Mouse (Mus musculus): ENCODE results near the gene Sbk1. TPM values are rescaled to one million over a fixed set of nuclear protein-coding genes. Genes with fewer than 3 reads are reported as not detected.

Gene Sbk1
- polyA plus RNA-seq, 1 experiment from 2014 or later = 36.3 TPM

DNA sequence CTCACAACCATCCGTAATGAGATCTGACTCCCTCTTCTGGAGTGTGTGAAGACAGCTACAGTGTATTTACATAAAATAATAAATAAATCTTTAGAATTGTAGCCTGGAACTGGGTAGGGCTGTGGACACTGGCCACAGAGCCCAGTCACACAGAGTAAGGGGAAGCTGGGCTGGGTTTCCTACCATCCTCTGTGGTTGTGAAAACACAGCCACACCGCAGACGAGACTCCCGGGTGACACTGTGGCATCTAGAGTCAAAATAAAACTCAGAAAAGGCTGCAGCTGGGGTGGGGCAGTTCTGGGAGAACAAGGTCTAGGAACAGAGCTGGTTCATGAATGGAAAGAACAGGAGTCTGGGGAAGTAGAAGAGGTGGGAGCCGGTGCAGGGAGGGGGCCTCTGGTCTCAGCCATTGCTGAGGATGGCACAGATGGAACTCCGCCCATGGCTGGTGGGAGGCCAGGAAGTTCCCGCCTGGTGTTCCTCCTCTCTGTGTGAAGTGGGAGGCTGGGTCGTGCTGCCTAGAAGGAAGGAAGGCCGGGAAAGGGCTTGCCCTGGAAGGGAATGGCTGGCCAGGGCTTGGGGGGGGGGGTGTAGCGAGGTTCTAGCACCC lies 15.2 kb downstream of the Sbk1 start:
- ATAC-seq (ENCODE audit: low read depth) (no peak), DNase-seq (ENCODE audit: low spot score) (no peak)
- Histone ChIP-seq H3K4me3 (ENCODE audit: low read depth, low read length) (no peak overlapping the region), H3K36me3 (ENCODE audit: control insufficient read depth, insufficient read depth, low read length) (peaks cover 64% of the 10 kb centered on the region), H3K4me1 (ENCODE audit: control insufficient read depth, insufficient read depth, low read length) (no peaks in the 10 kb centered on the region), H3K9me3 (ENCODE audit: control insufficient read depth, low read length) (no peaks in the 10 kb centered on the region), H3K27me3 (replicated peaks; ENCODE audit: control insufficient read depth, insufficient read depth, low read length) (no peaks in the 10 kb centered on the region), H3K27ac (replicated peaks; ENCODE audit: low read depth, low read length) (no peak overlapping the region), H3K4me2 (ENCODE audit: low read depth, low read length) (no peak overlapping the region), H3K9ac (ENCODE audit: low read depth, low read length) (no peak overlapping the region)
- WGBS = 54% methylated on average over 9 of the region's 10 CpGs

DNA sequence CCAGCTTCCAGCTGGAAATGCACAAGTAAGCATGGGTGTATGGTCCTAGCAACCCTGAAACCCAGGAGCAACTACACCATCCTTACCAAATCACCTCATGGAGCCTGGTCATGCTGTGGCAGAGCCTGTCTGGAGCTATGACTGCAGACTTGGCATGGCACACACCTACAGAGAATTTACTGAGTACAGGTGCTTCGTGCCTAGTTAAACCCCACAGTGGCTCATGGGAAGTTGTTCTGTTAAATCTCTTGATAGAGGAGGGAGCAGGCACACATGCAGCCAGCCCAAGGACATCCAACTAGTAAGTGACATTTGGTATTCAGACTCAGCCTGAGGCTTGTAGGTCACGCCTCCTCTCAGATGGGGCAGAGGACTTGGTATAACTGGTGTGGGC lies 15.7 kb downstream of the Sbk1 start:
- Histone ChIP-seq H3K4me2 (ENCODE audit: low read depth, low read length) (no peak overlapping the region), H3K27ac (replicated peaks; ENCODE audit: low read depth, low read length) (no peak overlapping the region), H3K9me3 (ENCODE audit: control insufficient read depth, low read length) (no peaks in the 10 kb centered on the region), H3K36me3 (ENCODE audit: control insufficient read depth, insufficient read depth, low read length) (peaks cover 68% of the 10 kb centered on the region), H3K4me3 (ENCODE audit: low read depth, low read length) (no peak overlapping the region), H3K27me3 (replicated peaks; ENCODE audit: control insufficient read depth, insufficient read depth, low read length) (no peaks in the 10 kb centered on the region), H3K4me1 (ENCODE audit: control insufficient read depth, insufficient read depth, low read length) (no peaks in the 10 kb centered on the region), H3K9ac (ENCODE audit: low read depth, low read length) (no peak overlapping the region)
- WGBS = 86% methylated on average over 2 of the region's 2 CpGs
- ATAC-seq (ENCODE audit: low read depth) = no peak
- no peak for DNase-seq (ENCODE audit: low spot score)

- Histone ChIP-seq H3K9me3 (ENCODE audit: control insufficient read depth, low read length) (no peaks in the 10 kb centered on the region), H3K9ac (ENCODE audit: low read depth, low read length) (no peak overlapping the region), H3K4me2 (ENCODE audit: low read depth, low read length) (no peak overlapping the region), H3K4me1 (ENCODE audit: control insufficient read depth, insufficient read depth, low read length) (no peaks in the 10 kb centered on the region), H3K27ac (replicated peaks; ENCODE audit: low read depth, low read length) (no peak overlapping the region), H3K36me3 (ENCODE audit: control insufficient read depth, insufficient read depth, low read length) (peaks cover 68% of the 10 kb centered on the region), H3K27me3 (replicated peaks; ENCODE audit: control insufficient read depth, insufficient read depth, low read length) (no peaks in the 10 kb centered on the region), H3K4me3 (ENCODE audit: low read depth, low read length) (no peak overlapping the region)
- 83% methylated on average over 13 of the region's 13 CpGs for WGBS
- DNase-seq (ENCODE audit: low spot score) (no peak), ATAC-seq (ENCODE audit: low read depth) (no peak)
These were observed 16.2 kb downstream of the Sbk1 start for GRCm38 (mm10) chr7:126288571-126289091.

- Histone ChIP-seq H3K27ac (replicated peaks; ENCODE audit: low read depth, low read length) (no peak overlapping the region), H3K4me3 (ENCODE audit: low read depth, low read length) (no peak overlapping the region), H3K9ac (ENCODE audit: low read depth, low read length) (no peak overlapping the region), H3K4me2 (ENCODE audit: low read depth, low read length) (no peak overlapping the region), H3K27me3 (replicated peaks; ENCODE audit: control insufficient read depth, insufficient read depth, low read length) (no peaks in the 10 kb centered on the region), H3K9me3 (ENCODE audit: control insufficient read depth, low read length) (no peaks in the 10 kb centered on the region), H3K4me1 (ENCODE audit: control insufficient read depth, insufficient read depth, low read length) (no peaks in the 10 kb centered on the region), H3K36me3 (ENCODE audit: control insufficient read depth, insufficient read depth, low read length) (peaks cover 69% of the 10 kb centered on the region)
- DNase-seq (ENCODE audit: low spot score) (no peak), ATAC-seq (ENCODE audit: low read depth) (no peak)
- 74% methylated on average over 7 of the region's 7 CpGs for WGBS
These were observed 17.0 kb downstream of the Sbk1 start for GRCm38 (mm10) chr7:126289371-126289770.

DNA sequence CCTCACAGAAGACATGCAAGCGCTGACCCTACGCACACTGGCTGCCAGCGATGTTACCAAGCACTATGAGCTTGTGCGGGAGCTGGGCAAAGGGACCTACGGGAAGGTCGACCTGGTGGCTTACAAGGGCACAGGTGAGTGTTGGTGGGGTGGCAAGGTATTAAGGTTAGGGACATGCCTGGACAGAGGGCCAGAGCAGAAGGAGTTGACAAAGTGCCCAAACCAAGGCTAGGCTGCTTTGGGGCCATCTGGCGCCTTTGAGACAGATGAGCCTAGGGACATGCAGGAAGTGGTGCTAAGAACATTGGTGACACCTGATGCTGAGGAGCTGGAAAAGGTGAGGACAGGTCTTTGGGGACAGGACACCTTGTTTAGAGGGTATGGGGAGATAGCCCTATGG lies 17.5 kb downstream of the Sbk1 start:
- ATAC-seq (ENCODE audit: low read depth) (no peak), DNase-seq (ENCODE audit: low spot score) (no peak)
- Histone ChIP-seq H3K9ac (ENCODE audit: low read depth, low read length) (no peak overlapping the region), H3K4me1 (ENCODE audit: control insufficient read depth, insufficient read depth, low read length) (no peaks in the 10 kb centered on the region), H3K9me3 (ENCODE audit: control insufficient read depth, low read length) (no peaks in the 10 kb centered on the region), H3K27me3 (replicated peaks; ENCODE audit: control insufficient read depth, insufficient read depth, low read length) (no peaks in the 10 kb centered on the region), H3K27ac (replicated peaks; ENCODE audit: low read depth, low read length) (no peak overlapping the region), H3K36me3 (ENCODE audit: control insufficient read depth, insufficient read depth, low read length) (peaks cover 73% of the 10 kb centered on the region), H3K4me2 (ENCODE audit: low read depth, low read length) (no peak overlapping the region), H3K4me3 (ENCODE audit: low read depth, low read length) (no peak overlapping the region)
- WGBS = 95% methylated on average over 7 of the region's 7 CpGs

DNA sequence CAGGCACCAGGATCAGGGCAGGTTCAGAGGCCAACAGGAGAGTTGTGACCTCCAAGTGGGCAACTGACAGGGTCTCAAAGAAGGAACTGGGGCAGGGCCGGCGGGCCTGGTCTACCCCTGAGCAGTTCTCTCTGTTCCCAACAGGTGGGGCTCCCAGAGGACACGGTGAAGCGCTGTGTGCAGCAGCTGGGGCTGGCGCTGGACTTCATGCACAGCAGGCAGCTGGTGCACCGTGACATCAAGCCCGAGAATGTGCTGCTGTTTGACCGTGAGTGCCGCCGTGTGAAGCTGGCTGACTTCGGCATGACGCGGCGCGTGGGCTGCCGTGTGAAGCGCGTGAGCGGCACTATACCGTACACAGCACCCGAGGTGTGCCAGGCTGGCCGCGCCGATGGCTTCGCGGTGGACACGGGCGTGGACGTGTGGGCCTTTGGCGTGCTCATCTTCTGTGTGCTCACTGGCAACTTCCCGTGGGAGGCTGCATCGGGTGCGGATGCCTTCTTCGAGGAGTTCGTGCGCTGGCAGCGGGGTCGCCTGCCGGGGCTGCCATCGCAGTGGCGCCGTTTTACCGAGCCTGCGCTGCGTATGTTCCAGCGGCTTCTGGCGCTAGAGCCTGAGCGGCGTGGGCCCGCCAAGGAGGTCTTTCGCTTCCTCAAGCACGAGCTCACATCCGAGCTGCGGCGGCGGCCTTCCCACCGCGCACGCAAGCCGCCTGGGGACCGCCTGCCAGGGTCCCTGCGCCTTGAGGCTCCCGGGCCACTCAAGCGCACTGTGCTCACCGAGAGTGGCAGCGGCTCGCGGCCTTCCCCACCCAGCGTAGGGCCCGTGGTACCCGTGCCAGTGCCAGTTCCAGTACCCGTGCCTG lies 19.5 kb downstream of the Sbk1 start:
- DNase-seq (ENCODE audit: low spot score) = no peak
- WGBS = 88% methylated on average over 72 of the region's 72 CpGs
- no peaks in the 10 kb centered on the region for H3K27me3 ChIP-seq (replicated peaks; ENCODE audit: control insufficient read depth, insufficient read depth, low read length)
- H3K9ac ChIP-seq (ENCODE audit: low read depth, low read length) = no peak overlapping the region
- H3K27ac ChIP-seq (replicated peaks; ENCODE audit: low read depth, low read length) = no peak overlapping the region
- H3K4me3 ChIP-seq (ENCODE audit: low read depth, low read length) = no peak overlapping the region
- H3K36me3 ChIP-seq (ENCODE audit: control insufficient read depth, insufficient read depth, low read length) = peaks cover 58% of the 10 kb centered on the region
- H3K4me2 ChIP-seq (ENCODE audit: low read depth, low read length) = no peak overlapping the region
- no peaks in the 10 kb centered on the region for H3K9me3 ChIP-seq (ENCODE audit: control insufficient read depth, low read length)
- no peak; the same call in 1 of the 2 replicates for ATAC-seq (ENCODE audit: low read depth)
- H3K4me1 ChIP-seq (ENCODE audit: control insufficient read depth, insufficient read depth, low read length) = no peaks in the 10 kb centered on the region

- WGBS = 70% methylated on average over 4 of the region's 4 CpGs
- Histone ChIP-seq H3K27me3 (replicated peaks; ENCODE audit: control insufficient read depth, insufficient read depth, low read length) (no peaks in the 10 kb centered on the region), H3K9ac (ENCODE audit: low read depth, low read length) (no peak overlapping the region), H3K36me3 (ENCODE audit: control insufficient read depth, insufficient read depth, low read length) (peaks cover 58% of the 10 kb centered on the region), H3K27ac (replicated peaks; ENCODE audit: low read depth, low read length) (no peak overlapping the region), H3K9me3 (ENCODE audit: control insufficient read depth, low read length) (no peaks in the 10 kb centered on the region), H3K4me2 (ENCODE audit: low read depth, low read length) (no peak overlapping the region), H3K4me1 (ENCODE audit: control insufficient read depth, insufficient read depth, low read length) (no peaks in the 10 kb centered on the region), H3K4me3 (ENCODE audit: low read depth, low read length) (no peak overlapping the region)
- peak; percentile 61 for DNase-seq (ENCODE audit: low spot score)
- peak; percentile 44; the same call in 1 of the 2 replicates for ATAC-seq (ENCODE audit: low read depth)
These were observed 20.7 kb downstream of the Sbk1 start for GRCm38 (mm10) chr7:126293091-126293490.

DNA sequence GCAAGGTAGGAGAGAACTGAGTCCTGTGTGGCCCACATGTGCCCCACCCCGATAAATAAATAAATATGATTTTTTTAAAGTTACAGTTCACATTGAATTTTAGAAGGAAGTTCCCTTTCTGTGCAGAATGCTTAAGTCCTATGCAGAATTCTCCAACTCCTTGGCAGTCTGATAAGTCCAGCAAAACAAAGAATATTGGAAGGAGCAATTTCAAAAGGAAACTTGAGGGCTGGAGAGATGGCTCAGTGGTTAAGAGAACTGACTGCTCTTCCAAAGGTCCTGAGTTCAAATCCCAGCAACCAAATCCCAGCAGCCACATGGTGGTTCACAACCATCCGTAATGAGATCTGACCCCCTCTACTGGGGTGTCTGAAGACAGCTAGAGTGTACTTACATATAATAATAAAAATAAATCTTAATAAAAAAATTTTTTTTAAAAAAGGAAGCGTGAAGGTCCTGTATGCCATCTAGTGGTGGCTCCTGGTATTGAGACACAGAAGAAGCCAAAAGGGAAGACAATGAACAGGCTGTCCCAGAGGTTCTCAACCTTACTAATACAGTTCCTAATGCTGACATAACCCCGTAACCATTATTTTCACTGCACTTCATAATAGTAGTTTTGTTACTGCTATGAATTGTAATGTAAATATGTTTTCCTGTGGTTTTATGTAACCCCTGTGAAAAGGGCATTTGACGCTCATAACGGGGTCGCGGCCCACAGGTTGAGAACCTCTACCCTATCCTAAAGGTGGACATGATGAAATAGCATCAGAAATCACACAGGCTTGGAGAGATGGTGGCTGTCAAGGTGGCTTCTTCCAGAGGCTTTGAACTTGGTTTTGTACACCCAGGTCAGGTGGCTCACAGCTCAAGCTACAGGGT lies 25.4 kb downstream of the Sbk1 start:
- 67% methylated on average over 8 of the region's 8 CpGs for WGBS
- Histone ChIP-seq H3K9ac (ENCODE audit: low read depth, low read length) (no peak overlapping the region), H3K4me3 (ENCODE audit: low read depth, low read length) (no peak overlapping the region), H3K4me1 (ENCODE audit: control insufficient read depth, insufficient read depth, low read length) (no peaks in the 10 kb centered on the region), H3K27ac (replicated peaks; ENCODE audit: low read depth, low read length) (no peak overlapping the region), H3K36me3 (ENCODE audit: control insufficient read depth, insufficient read depth, low read length) (peaks cover 19% of the 10 kb centered on the region; the same call in 1 of the 2 replicates), H3K4me2 (ENCODE audit: low read depth, low read length) (no peak overlapping the region), H3K27me3 (replicated peaks; ENCODE audit: control insufficient read depth, insufficient read depth, low read length) (no peaks in the 10 kb centered on the region), H3K9me3 (ENCODE audit: control insufficient read depth, low read length) (no peaks in the 10 kb centered on the region)
- peak; percentile 47 for DNase-seq (ENCODE audit: low spot score)
- ATAC-seq (ENCODE audit: low read depth) = no peak
